Mouse (Mus musculus) gastrocnemius, adult 2 months (tissue): ENCODE data around the gene Hdac7. TPM values are rescaled to one million over a fixed set of nuclear protein-coding genes. Genes with fewer than 3 reads are reported as not detected.

ENCODE experiments used
- DNase-seq: peaks from one replicate; pipeline ENCODE4 v3.0.0; 2022
- H3K27ac ChIP-seq: fragments of 200-600 bp; 2 replicates; pipeline ENCODE4 v1.8.1; 2022; ENCODE audit warnings: mild to moderate bottlenecking
- H3K4me3 ChIP-seq: fragments of 200-600 bp; 2 replicates; pipeline ENCODE4 v1.8.1; 2022; ENCODE audit warnings: mild to moderate bottlenecking, moderate library complexity
- CTCF ChIP-seq: fragments of 200-600 bp; IDR thresholded peaks from 2 replicates; pipeline ENCODE4 v1.8.1; 2022; ENCODE audit warnings: antibody characterized with exemption, mild to moderate bottlenecking, moderate library complexity
- intact Hi-C: fragments of 180-260 bp; cut with DNase I; formaldehyde crosslinking; loops from one replicate; pipeline ENCODE4 v1.15.1; 2025
- total RNA-seq, 2 experiments: library from RNA; stranded (reverse); gene quantifications; 2 replicates each; pipeline ENCODE4 v1.2.3; 2021

Hdac7 gene
- total RNA-seq, 2 experiments from 2014 or later, result 10.2 to 11.6 TPM

DNA sequence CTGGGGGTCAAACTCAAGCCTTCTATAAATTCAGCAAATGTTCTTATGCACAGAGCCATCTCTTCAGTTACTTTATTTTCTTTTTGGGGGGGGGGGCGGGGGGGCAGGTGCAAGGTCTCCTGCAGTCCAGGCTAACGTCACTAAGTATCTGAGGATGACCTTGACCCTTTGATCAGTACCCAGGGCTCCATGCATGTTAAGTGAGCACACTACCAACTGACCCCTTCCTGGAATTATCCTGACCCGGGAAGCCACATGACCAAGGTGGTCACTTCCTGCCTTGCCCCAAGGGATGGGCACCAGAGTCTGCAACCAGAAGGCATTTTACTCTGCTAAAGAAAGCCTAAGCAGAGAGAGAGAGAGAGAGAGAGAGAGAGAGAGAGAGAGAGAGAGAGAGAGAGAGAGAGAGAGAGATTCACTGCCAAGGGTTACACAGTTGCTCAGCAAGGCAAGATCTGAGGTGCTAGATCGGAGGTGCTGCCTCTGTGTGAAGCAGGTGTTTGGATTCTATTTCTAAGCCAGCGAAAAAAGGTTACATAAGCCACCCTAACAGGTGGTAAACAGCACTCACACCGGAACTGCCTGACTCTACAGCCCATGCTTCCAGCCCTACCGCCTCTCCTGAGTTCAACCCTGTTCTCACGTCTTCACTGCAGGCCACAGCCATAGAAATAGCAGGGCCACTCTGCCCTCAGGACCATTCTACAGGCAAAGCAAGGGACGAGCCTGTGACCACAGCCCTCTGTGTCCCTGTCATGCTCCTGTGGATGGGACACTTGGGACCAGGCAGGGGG is 80.8 kb downstream of the Hdac7 start:
- no peak for TF ChIP-seq CTCF
- DNase-seq, result no peak
- Histone ChIP-seq H3K27ac (peak overlapping the region; percentile 90), H3K4me3 (peak overlapping the region; percentile 82)
- intact Hi-C loops, result loop anchor here (2.0 kb wide), 1 partner anchor 43 kb away; no protein-coding TSS in a partner anchor

DNA sequence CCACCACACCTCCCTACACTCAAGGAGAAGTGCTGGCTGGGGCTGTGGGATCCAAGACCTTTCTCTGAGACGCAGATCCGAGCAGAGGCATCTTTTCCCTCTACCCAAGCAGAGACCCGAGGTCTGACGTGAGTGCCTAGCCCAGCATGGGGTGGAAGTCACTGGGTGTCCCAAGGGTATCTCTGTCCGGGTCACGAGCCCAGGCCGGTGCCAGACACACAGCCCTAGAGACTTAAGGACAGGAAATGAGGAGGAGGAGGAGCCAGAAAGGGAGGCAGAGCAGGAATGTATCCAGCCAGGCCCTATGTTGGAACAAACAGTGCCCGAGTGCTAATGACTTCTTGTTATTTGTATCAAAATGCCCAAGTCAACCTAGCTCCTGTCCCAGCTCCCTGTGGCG is 81.6 kb downstream of the Hdac7 start:
- TF ChIP-seq CTCF, result no peak
- H3K4me3 ChIP-seq, result peak overlapping the region; percentile 82
- intact Hi-C loops, result loop anchor here (2.0 kb wide), 1 partner anchor 42 kb away; no protein-coding TSS in a partner anchor
- DNase-seq, result peak; percentile 70
- peak overlapping the region; percentile 90 for H3K27ac ChIP-seq

DNA sequence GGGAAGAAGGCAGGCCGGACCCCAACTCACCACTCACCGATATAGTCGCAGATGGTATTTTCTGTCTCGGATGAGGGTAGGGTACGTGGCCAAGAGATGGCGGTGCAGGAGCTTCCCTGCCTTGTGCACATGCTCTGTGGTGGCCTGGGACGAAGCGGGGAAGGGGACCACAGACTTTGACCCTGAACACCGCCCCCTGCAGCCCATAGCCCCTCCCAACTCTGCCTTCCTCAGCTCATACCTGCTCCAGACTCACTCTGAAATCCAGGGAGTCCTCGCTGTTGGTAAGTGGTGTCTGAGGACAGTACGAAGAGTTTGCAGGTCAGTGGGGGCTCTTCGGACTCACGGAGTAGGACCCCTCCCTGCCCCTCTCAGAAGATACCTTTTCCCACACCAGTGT is 82.9 kb downstream of the Hdac7 start:
- no peak for DNase-seq
- no peak for TF ChIP-seq CTCF
- intact Hi-C loops, result no loop called here
- Histone ChIP-seq H3K4me3 (no peak overlapping the region), H3K27ac (no peak overlapping the region; the same call in 1 of the 2 replicates)

DNA sequence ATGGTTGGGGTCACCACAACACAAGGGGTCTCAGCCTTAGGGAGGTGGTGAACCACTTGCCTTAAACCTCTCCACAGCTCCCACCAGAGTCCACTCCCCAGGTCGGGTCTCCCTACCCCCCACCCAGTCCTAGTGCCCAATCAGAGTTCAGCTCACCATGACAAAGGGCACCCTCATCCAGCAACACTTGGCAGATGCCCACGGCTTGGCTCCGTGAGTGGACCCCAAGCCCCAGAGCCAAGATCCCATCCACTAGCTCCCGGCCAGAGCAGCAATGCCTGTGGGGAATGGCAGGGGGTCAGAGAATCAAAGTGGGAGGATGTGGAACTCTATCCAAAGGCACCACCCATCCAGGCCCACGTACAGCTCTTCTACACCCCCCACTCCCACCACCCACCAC is 83.3 kb downstream of the Hdac7 start:
- intact Hi-C loops, result no loop called here
- DNase-seq, result no peak
- TF ChIP-seq CTCF, result no peak
- H3K4me3 ChIP-seq, result no peak overlapping the region
- no peak overlapping the region for H3K27ac ChIP-seq

DNA sequence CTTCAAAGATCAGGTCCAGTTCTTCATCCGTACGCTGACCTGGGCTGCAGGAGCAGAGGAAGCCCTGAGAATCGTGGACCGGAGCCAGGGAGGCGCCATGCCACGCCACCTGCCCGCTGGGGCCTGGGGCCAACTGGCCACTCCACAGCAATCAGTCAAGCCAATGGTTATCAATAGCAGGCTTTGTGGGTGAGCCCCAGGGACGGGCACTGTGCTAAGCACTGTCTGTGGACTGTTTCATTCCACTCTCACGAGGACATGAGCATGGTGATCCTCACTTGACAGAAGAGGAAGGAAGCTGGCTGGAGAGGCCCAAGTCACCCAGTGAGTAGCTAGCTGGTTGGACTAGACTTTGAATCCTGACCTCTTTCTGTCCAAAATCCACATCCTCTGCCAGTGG is 84.3 kb downstream of the Hdac7 start:
- H3K27ac ChIP-seq, result peak overlapping the region; percentile 13; the same call in 1 of the 2 replicates
- intact Hi-C loops, result no loop called here
- no peak overlapping the region for H3K4me3 ChIP-seq

DNA sequence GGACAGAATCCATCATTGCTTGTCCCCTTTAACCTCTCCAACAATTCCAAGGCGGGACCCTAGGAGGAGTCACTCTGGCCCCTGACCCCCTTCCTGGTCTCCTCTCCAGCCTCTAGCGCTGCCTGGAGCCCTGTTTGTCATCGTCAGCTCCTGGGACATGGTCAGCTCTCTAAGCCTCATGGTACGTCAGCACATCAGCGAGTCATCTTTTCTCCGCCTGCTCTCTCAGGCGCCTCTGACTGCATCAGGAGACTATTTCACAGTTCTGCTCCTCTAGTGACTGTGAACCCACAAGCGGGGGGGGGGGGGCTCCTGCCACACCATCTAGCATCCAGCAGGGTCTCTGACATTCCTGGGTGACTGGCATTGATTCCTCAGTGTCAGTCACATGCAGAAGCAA is 88.9 kb downstream of the Hdac7 start:
- no peak for DNase-seq
- Histone ChIP-seq H3K4me3 (no peak overlapping the region), H3K27ac (no peak overlapping the region)
- intact Hi-C loops, result no loop called here
- no peak for TF ChIP-seq CTCF

More for the DNA sequence above, 84.3 kb downstream of the Hdac7 start:
- DNase-seq, result no peak
- TF ChIP-seq CTCF, result no peak

DNA sequence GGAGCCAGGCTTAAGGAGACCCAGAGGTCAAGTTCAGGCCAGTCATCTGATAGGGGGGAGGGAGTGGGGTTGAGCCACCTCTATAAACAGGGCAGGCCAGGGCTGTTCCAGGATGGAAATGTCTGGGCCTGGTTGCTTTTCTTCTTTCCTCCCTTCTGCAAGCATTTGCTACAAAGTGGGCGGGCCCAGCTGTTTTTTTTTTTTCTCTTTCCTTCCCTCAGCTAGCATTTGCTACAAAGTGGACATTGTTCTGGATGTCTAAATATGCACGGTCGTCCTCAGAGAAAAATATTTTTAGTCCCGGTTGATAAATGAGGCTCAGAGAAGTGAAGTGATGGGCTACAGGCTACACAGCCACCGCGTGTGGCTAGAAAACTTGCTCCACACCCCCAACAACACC is 89.8 kb downstream of the Hdac7 start:
- intact Hi-C loops, result no loop called here
- no peak for DNase-seq
- TF ChIP-seq CTCF, result no peak
- peak overlapping the region; percentile 63 for H3K27ac ChIP-seq
- no peak overlapping the region for H3K4me3 ChIP-seq

DNA sequence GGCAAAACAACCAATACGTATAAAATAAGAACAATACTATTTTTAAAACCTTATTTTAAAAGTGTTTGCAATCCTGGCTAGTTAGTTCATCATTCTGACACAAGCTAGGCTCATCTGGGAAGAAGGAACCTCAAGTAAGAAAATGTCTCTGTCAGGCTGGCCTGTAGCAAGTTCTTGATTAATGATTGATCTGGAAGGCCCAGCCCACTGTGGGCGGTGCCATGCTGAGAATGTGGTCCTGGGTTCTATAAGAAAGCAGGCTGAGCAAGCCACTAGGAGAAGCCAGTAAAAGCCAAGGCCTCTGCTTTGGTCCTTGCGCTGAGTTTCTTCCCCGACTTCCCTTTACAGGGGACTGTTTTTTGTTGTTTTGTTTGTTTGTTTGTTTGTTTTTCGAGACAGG is 91.8 kb downstream of the Hdac7 start:
- DNase-seq, result no peak
- Histone ChIP-seq H3K4me3 (no peak overlapping the region), H3K27ac (peak overlapping the region; percentile 51; the same call in 1 of the 2 replicates)
- no peak for TF ChIP-seq CTCF
- intact Hi-C loops, result no loop called here

DNA sequence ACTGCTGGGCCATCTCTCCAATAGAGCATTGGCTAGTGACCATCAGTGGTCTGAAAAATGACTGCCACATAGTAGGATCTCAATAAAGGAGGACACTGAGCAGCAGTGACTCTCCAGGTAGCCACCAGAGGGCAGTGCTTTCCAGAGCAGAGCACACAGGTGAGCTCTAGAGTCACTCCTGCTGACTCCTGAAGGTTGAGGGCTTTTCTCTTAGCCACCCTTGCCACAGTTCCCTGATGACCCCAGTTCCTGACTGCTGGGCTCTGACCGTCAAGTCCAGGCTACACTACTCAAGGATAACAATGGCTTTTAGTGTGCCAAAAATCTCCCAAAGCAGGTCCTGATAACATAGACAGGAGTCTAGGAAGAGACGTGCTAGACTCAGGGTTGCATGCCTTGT is 92.6 kb downstream of the Hdac7 start:
- TF ChIP-seq CTCF, result peak; percentile 51
- Histone ChIP-seq H3K27ac (peak overlapping the region; percentile 51; the same call in 1 of the 2 replicates), H3K4me3 (no peak overlapping the region)
- intact Hi-C loops, result no loop called here
- DNase-seq, result no peak

DNA sequence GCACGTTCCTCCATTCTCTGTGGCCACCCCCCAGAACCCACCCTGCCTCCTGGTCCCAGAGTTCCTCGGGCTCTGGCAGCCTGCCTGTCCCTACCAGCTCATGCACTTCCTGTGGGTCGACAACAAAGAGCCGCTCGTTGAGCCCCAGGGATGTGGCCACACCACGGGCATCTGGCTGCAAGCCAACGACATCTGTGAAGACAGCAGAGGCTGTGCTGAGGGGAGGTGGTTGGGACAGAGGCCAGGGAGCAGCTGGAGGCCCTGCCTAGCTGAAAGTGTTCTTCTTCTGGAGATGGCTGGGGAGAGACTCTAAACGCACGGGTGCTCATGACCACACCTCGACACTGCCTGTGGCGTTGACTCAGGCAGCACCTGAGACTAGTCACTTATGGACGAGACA is 93.6 kb downstream of the Hdac7 start:
- intact Hi-C loops, result loop anchor here (1.0 kb wide), 1 partner anchor 20 kb away; no protein-coding TSS in a partner anchor
- TF ChIP-seq CTCF, result no peak
- Histone ChIP-seq H3K27ac (peak overlapping the region; percentile 53; the same call in 1 of the 2 replicates), H3K4me3 (no peak overlapping the region)
- DNase-seq, result peak; percentile 69

DNA sequence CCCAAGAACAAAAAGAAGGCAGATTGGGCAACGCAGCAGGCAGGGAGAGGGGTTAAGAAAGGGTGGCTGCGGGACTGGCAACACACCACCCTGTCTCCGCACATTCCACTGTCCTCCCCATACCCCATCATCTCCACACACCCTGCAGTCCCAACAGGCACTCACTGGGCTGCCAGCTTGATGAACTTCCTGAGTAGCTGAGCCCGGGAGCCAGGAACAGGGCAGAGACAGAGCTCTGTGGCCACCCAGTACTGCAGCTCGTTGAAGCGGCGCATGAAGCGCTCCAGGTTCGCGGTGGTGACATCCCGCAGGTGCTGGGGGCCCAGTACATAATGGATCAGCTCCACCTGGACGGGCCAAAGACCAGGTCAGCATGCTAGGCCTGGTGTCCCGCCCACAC is 94.5 kb downstream of the Hdac7 start:
- Histone ChIP-seq H3K27ac (peak overlapping the region; percentile 53; the same call in 1 of the 2 replicates), H3K4me3 (no peak overlapping the region)
- no peak for DNase-seq
- no peak for TF ChIP-seq CTCF
- intact Hi-C loops, result loop anchor here (1.0 kb wide), 1 partner anchor 20 kb away; no protein-coding TSS in a partner anchor

DNA sequence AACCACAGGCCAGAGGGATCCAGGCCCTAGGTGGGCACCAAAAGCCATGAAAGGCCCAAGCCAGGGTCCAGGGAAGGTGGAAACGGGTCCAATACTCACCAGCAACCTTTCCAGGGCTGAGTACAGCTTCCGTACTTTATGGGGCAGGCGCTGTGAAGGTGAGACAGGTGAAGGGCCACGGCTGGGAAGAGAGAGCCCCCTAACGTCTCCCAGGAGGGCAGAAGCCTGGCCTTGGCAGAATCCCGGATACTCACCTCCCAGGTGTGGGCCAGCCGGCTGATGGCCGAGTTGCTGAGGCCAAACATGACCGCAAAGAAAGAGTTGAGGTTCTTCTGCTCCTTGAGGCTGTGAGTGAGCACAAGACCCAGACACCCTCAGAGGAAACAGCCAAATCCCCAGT is 94.9 kb downstream of the Hdac7 start:
- DNase-seq, result no peak
- Histone ChIP-seq H3K4me3 (no peak overlapping the region), H3K27ac (no peak overlapping the region)
- intact Hi-C loops, result no loop called here
- TF ChIP-seq CTCF, result no peak

DNA sequence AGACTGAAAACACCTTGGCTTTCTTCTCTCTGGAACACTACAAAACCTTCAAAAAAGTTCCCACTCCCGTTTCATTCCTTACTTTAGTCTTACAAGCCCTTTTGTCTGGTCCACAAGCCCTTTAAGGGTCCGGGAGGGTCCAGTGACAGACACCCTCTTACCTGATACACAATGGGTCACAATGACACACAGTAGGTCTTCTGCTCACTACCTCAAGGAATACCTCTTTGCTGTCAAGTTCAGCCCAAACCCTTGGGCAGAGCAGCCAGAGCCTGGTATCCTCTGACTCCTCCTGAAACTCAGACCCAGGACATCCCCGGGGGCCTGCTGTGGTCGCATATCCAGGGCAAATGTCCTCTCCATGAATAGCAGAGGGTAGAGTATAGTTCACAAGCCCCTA is 95.3 kb downstream of the Hdac7 start:
- no peak overlapping the region for H3K27ac ChIP-seq
- intact Hi-C loops, result no loop called here
- H3K4me3 ChIP-seq, result no peak overlapping the region
- TF ChIP-seq CTCF, result no peak
- no peak for DNase-seq

DNA sequence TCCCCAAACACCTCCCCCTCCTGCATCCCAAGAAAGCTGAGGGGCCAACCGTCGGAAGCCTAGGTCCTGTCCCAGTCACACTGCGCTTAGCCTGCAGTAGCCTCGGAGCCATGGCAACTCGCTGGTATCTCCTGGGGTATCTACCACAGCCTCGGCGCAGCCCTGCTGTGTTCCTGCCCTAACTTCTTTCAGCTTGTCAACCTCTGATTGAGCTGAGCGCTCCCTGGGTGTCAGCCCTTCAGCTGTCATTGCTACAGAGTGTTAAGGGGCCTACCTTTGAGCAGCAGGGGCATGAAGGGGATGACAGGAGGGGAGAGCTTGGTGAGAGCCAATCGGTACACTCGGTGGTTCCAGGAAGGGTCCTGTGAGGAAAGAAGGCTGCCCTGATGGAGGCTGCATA is 96.0 kb downstream of the Hdac7 start:
- DNase-seq, result no peak
- Histone ChIP-seq H3K27ac (no peak overlapping the region), H3K4me3 (no peak overlapping the region)
- TF ChIP-seq CTCF, result no peak
- intact Hi-C loops, result no loop called here
